In the genomic region with DNA sequence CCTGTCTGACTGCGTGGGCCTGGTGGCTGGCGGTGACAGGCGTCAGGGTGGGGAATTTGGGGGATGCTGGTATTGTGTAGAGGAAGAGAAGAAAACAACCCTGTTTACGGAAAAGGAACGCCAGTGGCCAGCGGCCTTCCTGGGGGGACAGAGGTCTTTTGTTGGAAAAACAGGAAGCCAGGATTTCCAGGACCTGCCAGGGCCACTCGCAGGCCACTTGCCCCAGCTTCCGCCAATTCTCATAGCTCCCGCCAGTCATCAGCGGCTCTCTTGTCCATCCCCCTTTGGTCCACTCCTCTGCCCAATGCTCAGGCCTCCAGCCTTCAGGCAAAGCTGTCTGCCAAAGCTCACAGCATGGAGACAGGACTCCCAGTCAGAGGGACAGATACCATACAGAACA, we compare ENCODE assay signal across 7 mouse cellular contexts. TPM values are rescaled to one million over a fixed set of nuclear protein-coding genes. Genes with fewer than 3 reads are reported as not detected.
DNase-seq lines count a peak whose midpoint lies in the region; ATAC-seq lines count a peak whose summit lies in the region.

No protein-coding gene starts in this region.

- ATAC-seq in forebrain, embryonic 16.5 days: no peak
- ATAC-seq in intestine, embryonic 16.5 days: no peak

- H3K4me1 ChIP-seq in forebrain, embryonic 16.5 days (replicated peaks; ENCODE audit: control insufficient read depth, insufficient read depth, low read length): peaks cover 23% of the 10 kb centered on the region
- peaks cover 22% of the 10 kb centered on the region for H3K4me1 ChIP-seq in intestine, embryonic 16.5 days (ENCODE audit: control insufficient read depth, insufficient read depth, low read length)

- no peak overlapping the region for H3K4me2 ChIP-seq in forebrain, embryonic 16.5 days (ENCODE audit: low read length)
- H3K4me2 ChIP-seq in intestine, embryonic 16.5 days (ENCODE audit: low read depth, low read length): no peak overlapping the region

- no peak overlapping the region for H3K4me3 ChIP-seq in forebrain, embryonic 16.5 days (replicated peaks; ENCODE audit: low read length)
- H3K4me3 ChIP-seq in intestine, embryonic 16.5 days (ENCODE audit: low read length): no peak overlapping the region

- H3K36me3 ChIP-seq in forebrain, embryonic 16.5 days (ENCODE audit: control insufficient read depth, insufficient read depth): no peaks in the 10 kb centered on the region
- no peaks in the 10 kb centered on the region for H3K36me3 ChIP-seq in intestine, embryonic 16.5 days (ENCODE audit: control insufficient read depth, insufficient read depth, low read length)

- H3K9me3 ChIP-seq in forebrain, embryonic 16.5 days (ENCODE audit: control insufficient read depth, low read length): no peaks in the 10 kb centered on the region
- no peaks in the 10 kb centered on the region for H3K9me3 ChIP-seq in intestine, embryonic 16.5 days (ENCODE audit: control insufficient read depth, low read length)

- DNase-seq in retina, postnatal 1 day: peak; percentile 51
- no peak for DNase-seq in retina, embryonic 14.5 days (ENCODE audit: low spot score)
- peak; percentile 81 to 83 for DNase-seq in lung, adult 18-20 months
- DNase-seq in spleen, postnatal 36 days (ENCODE audit: low spot score in 2 of 2): no peak
- no peak for DNase-seq in spleen, postnatal 14 days (ENCODE audit: low spot score in 2 of 2)

- H3K9ac ChIP-seq in forebrain, embryonic 16.5 days (replicated peaks; ENCODE audit: low read depth, low read length): no peak overlapping the region
- no peak overlapping the region for H3K9ac ChIP-seq in intestine, embryonic 16.5 days (ENCODE audit: low read depth, low read length)

- no peaks in the 10 kb centered on the region for H3K27me3 ChIP-seq in forebrain, embryonic 16.5 days (replicated peaks; ENCODE audit: control insufficient read depth, insufficient read depth, low read length)
- H3K27me3 ChIP-seq in intestine, embryonic 16.5 days (replicated peaks; ENCODE audit: control insufficient read depth, insufficient read depth, low read length): no peaks in the 10 kb centered on the region

- peak overlapping the region; percentile 53; the same call in 1 of the 2 replicates for H3K27ac ChIP-seq in forebrain, embryonic 16.5 days (ENCODE audit: low read length)
- peak overlapping the region; percentile 70 for H3K27ac ChIP-seq in intestine, embryonic 16.5 days (ENCODE audit: low read length)

- WGBS in forebrain, embryonic 16.5 days: 59% methylated on average over 10 of the region's 10 CpGs
- 72% methylated on average over 10 of the region's 10 CpGs for WGBS in intestine, embryonic 16.5 days

RNA-seq across cellular contexts. Expression of gene Creld2, which starts 20.7 kb away (rescaled TPM):
- 57.3 and 60.4 TPM in 2 replicates for polyA plus RNA-seq in forebrain, embryonic 16.5 days (2015; fragmentation: Nextera tagmentation; extraction: Ambion mirVana)
- polyA plus RNA-seq in intestine, embryonic 16.5 days (2015; fragmentation: Nextera tagmentation; extraction: Ambion mirVana): 123 and 137 TPM in 2 replicates

RNA-seq across cellular contexts. Expression of gene Alg12, which starts 21.0 kb away (rescaled TPM):
- polyA plus RNA-seq in forebrain, embryonic 16.5 days (2015; fragmentation: Nextera tagmentation; extraction: Ambion mirVana): 6.6 and 8.8 TPM in 2 replicates
- 16.7 and 16.9 TPM in 2 replicates for polyA plus RNA-seq in intestine, embryonic 16.5 days (2015; fragmentation: Nextera tagmentation; extraction: Ambion mirVana)

RNA-seq across cellular contexts. Expression of gene Pim3, which starts 21.9 kb away (rescaled TPM):
- 58.2 and 70.7 TPM in 2 replicates for polyA plus RNA-seq in forebrain, embryonic 16.5 days (2015; fragmentation: Nextera tagmentation; extraction: Ambion mirVana)
- 45.7 and 46.3 TPM in 2 replicates for polyA plus RNA-seq in intestine, embryonic 16.5 days (2015; fragmentation: Nextera tagmentation; extraction: Ambion mirVana)

Comparison
In these comparisons a context has a peak if more than half of its experiments do, and no peak if none do; other contexts are left out.
1. DNase-seq: peak in retina, postnatal 1 day (single experiment) and lung, adult 18-20 months (2 of 2); none in retina, embryonic 14.5 days (single experiment), spleen, postnatal 36 days (0 of 2) and spleen, postnatal 14 days (0 of 2).